Mouse (Mus musculus): ENCODE measurements around the gene A930018P22Rik.

DNA sequence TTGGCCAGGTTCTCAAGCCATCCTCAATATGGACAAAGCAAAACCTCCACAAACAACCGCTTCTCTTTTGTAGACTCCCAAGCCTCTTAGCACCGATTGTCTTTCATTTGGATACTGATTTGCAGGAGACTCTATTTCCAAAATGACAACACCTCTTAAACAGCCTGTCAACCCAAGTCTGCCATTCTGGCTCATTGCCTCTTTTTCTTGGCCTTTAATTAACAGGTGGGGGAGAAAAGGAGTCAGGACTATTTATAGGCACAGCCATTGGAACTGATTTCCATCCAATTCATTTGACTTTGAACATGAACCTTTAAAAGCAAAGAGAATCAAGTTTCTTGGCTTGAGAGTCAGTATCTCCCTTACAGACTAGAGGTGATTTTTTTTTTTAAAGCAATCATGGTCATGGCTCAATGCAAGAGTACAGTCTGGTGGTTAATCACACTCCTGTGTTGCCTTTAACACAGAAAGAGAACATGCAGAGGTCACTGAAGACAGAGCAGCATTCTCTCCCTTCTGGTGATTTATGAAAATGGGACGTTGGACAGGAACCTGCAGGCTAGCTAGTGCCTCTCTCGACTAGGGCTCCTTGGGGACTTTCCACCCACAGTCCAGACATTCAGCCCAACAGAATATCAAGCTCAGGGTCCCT, 25.5 kb downstream of the A930018P22Rik start:
- no peak for TF ChIP-seq POLR2A (IDR thresholded peaks at IDR 0.05; ENCODE audit: insufficient read depth, low read depth, low read length)
- no peak for TF ChIP-seq CTCF (IDR thresholded peaks at IDR 0.05; ENCODE audit: insufficient read depth, low read depth, low read length)
